Mouse (Mus musculus): ENCODE data around the gene Ankrd55.

Ankrd55 gene

GRCm38 (mm10) chr13:112383941-112384659 lies 95.8 kb downstream of the Ankrd55 start:
- DNase-seq, result peak; percentile 35

- DNase-seq, result no peak
These were observed 96.8 kb downstream of the Ankrd55 start for GRCm38 (mm10) chr13:112385040-112385439.

- no peak for DNase-seq
These were observed 98.3 kb downstream of the Ankrd55 start for GRCm38 (mm10) chr13:112386494-112387075.

- DNase-seq, result no peak
These were observed 99.0 kb downstream of the Ankrd55 start for GRCm38 (mm10) chr13:112387279-112387678.

- DNase-seq, result no peak
These were observed 99.9 kb downstream of the Ankrd55 start for GRCm38 (mm10) chr13:112388176-112388575.

GRCm38 (mm10) chr13:112390206-112390605 lies 102.0 kb downstream of the Ankrd55 start:
- no peak for DNase-seq

- DNase-seq, result no peak
These were observed 103.1 kb downstream of the Ankrd55 start for GRCm38 (mm10) chr13:112391354-112391753.

GRCm38 (mm10) chr13:112393356-112393755 lies 105.1 kb downstream of the Ankrd55 start:
- DNase-seq, result no peak

- no peak for DNase-seq
These were observed 106.0 kb downstream of the Ankrd55 start for GRCm38 (mm10) chr13:112394271-112394670.

GRCm38 (mm10) chr13:112404723-112405122 lies 116.5 kb downstream of the Ankrd55 start:
- peak; percentile 40 for DNase-seq

GRCm38 (mm10) chr13:112405184-112405583 lies 116.9 kb downstream of the Ankrd55 start:
- no peak for DNase-seq

- no peak for DNase-seq
These were observed 118.4 kb downstream of the Ankrd55 start for GRCm38 (mm10) chr13:112406618-112407017.

- DNase-seq, result no peak
These were observed 119.0 kb downstream of the Ankrd55 start for GRCm38 (mm10) chr13:112407181-112407700.

- no peak for DNase-seq
These were observed 119.7 kb downstream of the Ankrd55 start for GRCm38 (mm10) chr13:112407776-112408490.

- no peak for DNase-seq
These were observed 120.5 kb downstream of the Ankrd55 start for GRCm38 (mm10) chr13:112408701-112409100.

GRCm38 (mm10) chr13:112409331-112409730 lies 121.1 kb downstream of the Ankrd55 start:
- no peak for DNase-seq

GRCm38 (mm10) chr13:112409851-112410250 lies 121.6 kb downstream of the Ankrd55 start:
- DNase-seq, result no peak

- no peak for DNase-seq
These were observed 122.2 kb downstream of the Ankrd55 start for GRCm38 (mm10) chr13:112410461-112410860.

GRCm38 (mm10) chr13:112411216-112411822 lies 123.1 kb downstream of the Ankrd55 start:
- peak; percentile 46 for DNase-seq

- no peak for DNase-seq
These were observed 124.0 kb downstream of the Ankrd55 start for GRCm38 (mm10) chr13:112412251-112412650.

GRCm38 (mm10) chr13:112412824-112413223 lies 124.6 kb downstream of the Ankrd55 start:
- DNase-seq, result no peak

GRCm38 (mm10) chr13:112413611-112414010 lies 125.4 kb downstream of the Ankrd55 start:
- no peak for DNase-seq

- no peak for DNase-seq
These were observed 127.6 kb downstream of the Ankrd55 start for GRCm38 (mm10) chr13:112415896-112416295.

Measured in lung, postnatal 10 days (tissue).